Mouse (Mus musculus) hindbrain, postnatal 0 days (tissue): ENCODE measurements around the gene Kcnj3. TPM values are rescaled to one million over a fixed set of nuclear protein-coding genes. Genes with fewer than 3 reads are reported as not detected.

ENCODE experiments used
- ATAC-seq: fragments of 200-750 bp; cut with Nextera tagmentation; 2 replicates; pipeline ENCODE4 v1.8.0; 2017; ENCODE audit warnings: mild to moderate bottlenecking, moderate TSS enrichment, moderate library complexity
- DNase-seq: peaks from one replicate; pipeline ENCODE4 v3.0.0-alpha.2; 2015; ENCODE audit warnings: low spot score
- H3K27ac ChIP-seq: fragments of 300-500 bp; sonication (generic); 2 replicates; pipeline ENCODE4 v1.5.1; 2014; ENCODE audit warnings: mild to moderate bottlenecking
- H3K27me3 ChIP-seq: fragments of 300-500 bp; sonication (generic); 2 replicates; pipeline ENCODE4 v1.6.1; 2014; ENCODE audit warnings: low read length, mixed read lengths; ENCODE audit not compliant: insufficient read depth
- H3K36me3 ChIP-seq: fragments of 300-500 bp; sonication (generic); 2 replicates; pipeline ENCODE4 v1.6.1; 2014; ENCODE audit warnings: low read length, mixed read lengths; ENCODE audit not compliant: insufficient read depth
- H3K4me1 ChIP-seq: fragments of 300-500 bp; sonication (generic); 2 replicates; pipeline ENCODE4 v1.6.1; 2014; ENCODE audit warnings: antibody characterized with exemption, low read length, mixed read lengths; ENCODE audit not compliant: insufficient read depth
- H3K4me2 ChIP-seq: fragments of 300-500 bp; sonication (generic); 2 replicates; pipeline ENCODE4 v1.6.1; 2014; ENCODE audit warnings: low read depth, mild to moderate bottlenecking, low read length, moderate library complexity, mixed read lengths
- H3K4me3 ChIP-seq: fragments of 300-500 bp; sonication (generic); 2 replicates; pipeline ENCODE4 v1.5.1; 2014; ENCODE audit warnings: low read length
- H3K9ac ChIP-seq: fragments of 300-500 bp; sonication (generic); replicated peaks from 2 replicates; pipeline ENCODE4 v1.6.1; 2014; ENCODE audit warnings: mild to moderate bottlenecking, low read length, moderate library complexity, mixed read lengths
- H3K9me3 ChIP-seq: fragments of 300-500 bp; sonication (generic); 2 replicates; pipeline ENCODE4 v1.6.1; 2016; ENCODE audit warnings: low read length, mixed read lengths
- CTCF ChIP-seq: IDR thresholded peaks from 2 replicates; pipeline ENCODE4 v1.5.1; 2016; ENCODE audit warnings: antibody characterized with exemption, control low read depth, low read depth
- WGBS: fragments of 180-500 bp; shearing (Covaris S2); extraction: QIAGEN DNeasy Blood & Tissue Kit; methylation state at CpG from one replicate; pipeline ENCODE4 v1.1.7; 2014; 5-methylcytosine and 5-hydroxymethylcytosine counted together
- polyA plus RNA-seq: library from polyadenylated mRNA; unstranded; fragments of >200 nt; fragmentation: Nextera tagmentation; extraction: Ambion mirVana; gene quantifications from 2 replicates; pipeline ENCODE4 v1.2.1, GENCODE M21; 2015
- total RNA-seq: library from RNA; depleted of rRNA; stranded (reverse); fragments of >200 nt; gene quantifications from 2 replicates; pipeline ENCODE4 v1.2.3, GENCODE M21; 2014

Gene Kcnj3
- total and polyA plus RNA-seq, 2 experiments from 2014 or later, result 6.4 to 31.5 TPM

DNA sequence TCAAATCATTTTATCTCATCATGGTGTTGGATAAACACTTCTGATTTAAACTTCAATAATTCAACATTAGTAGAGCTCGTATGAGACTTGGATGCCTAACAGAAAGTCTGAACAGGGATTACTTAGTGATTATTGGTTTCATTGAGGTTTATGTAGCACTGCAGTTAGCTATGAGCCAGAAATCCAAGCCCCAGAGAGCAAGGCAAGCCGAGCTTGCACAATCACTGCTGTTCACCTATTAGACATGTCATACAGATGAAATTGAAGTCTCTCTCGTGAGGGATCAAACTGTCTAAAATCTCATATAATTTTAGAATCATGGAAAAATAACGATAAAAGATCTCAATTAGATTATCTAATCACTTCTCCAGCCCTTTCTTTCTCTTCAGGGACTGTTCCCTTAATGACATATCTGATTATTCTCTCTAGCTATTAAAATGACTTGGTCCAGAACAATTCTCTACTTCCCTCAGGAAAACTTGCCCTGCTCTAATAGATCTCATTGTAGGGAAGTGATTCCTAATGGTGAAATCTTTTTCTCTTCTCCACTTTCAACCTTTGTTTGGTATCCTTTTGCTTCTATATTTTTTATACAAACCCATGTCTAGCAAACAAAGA, 122.7 kb downstream of the Kcnj3 start:
- ATAC-seq, result 0 out of 2 replicates have a peak, but pooled peaks have one; percentile 53
- 58% methylated on average over 4 of the region's 4 CpGs for WGBS
- peak; percentile 15 for DNase-seq

GRCm38 (mm10) chr2:55569291-55569690, 133.5 kb downstream of the Kcnj3 start:
- H3K27ac ChIP-seq, result no peak overlapping the region
- WGBS, result 90% methylated on average over 7 of the region's 7 CpGs
- ATAC-seq, result no peak
- no peak overlapping the region for H3K4me3 ChIP-seq
- H3K4me2 ChIP-seq, result no peak overlapping the region
- H3K9ac ChIP-seq, result no peak overlapping the region
- H3K4me1 ChIP-seq, result no peaks in the 10 kb centered on the region
- no peaks in the 10 kb centered on the region for H3K36me3 ChIP-seq
- H3K9me3 ChIP-seq, result no peaks in the 10 kb centered on the region
- no peaks in the 10 kb centered on the region for H3K27me3 ChIP-seq
- TF ChIP-seq CTCF, result no peak
- no peak for DNase-seq

More for the DNA sequence above, 122.7 kb downstream of the Kcnj3 start:
- H3K4me3 ChIP-seq, result no peak overlapping the region
- no peaks in the 10 kb centered on the region for H3K27me3 ChIP-seq
- H3K9me3 ChIP-seq, result no peaks in the 10 kb centered on the region
- no peaks in the 10 kb centered on the region for H3K36me3 ChIP-seq
- TF ChIP-seq CTCF, result no peak
- no peak overlapping the region for H3K9ac ChIP-seq
- H3K4me2 ChIP-seq, result no peak overlapping the region
- H3K27ac ChIP-seq, result no peak overlapping the region
- no peaks in the 10 kb centered on the region for H3K4me1 ChIP-seq

GRCm38 (mm10) chr2:55571425-55571824, 135.7 kb downstream of the Kcnj3 start:
- H3K4me1 ChIP-seq, result no peaks in the 10 kb centered on the region
- no peak for DNase-seq
- ATAC-seq, result no peak
- no peaks in the 10 kb centered on the region for H3K9me3 ChIP-seq
- TF ChIP-seq CTCF, result no peak
- no peak overlapping the region for H3K4me2 ChIP-seq
- no peak overlapping the region for H3K9ac ChIP-seq
- 66% methylated on average over 3 of the region's 3 CpGs for WGBS
- H3K4me3 ChIP-seq, result no peak overlapping the region
- no peaks in the 10 kb centered on the region for H3K27me3 ChIP-seq
- no peaks in the 10 kb centered on the region for H3K36me3 ChIP-seq
- no peak overlapping the region for H3K27ac ChIP-seq

GRCm38 (mm10) chr2:55580286-55580685, 144.5 kb downstream of the Kcnj3 start:
- DNase-seq (peak; percentile 28), ATAC-seq (no peak)
- Histone ChIP-seq H3K36me3 (no peaks in the 10 kb centered on the region), H3K9ac (no peak overlapping the region), H3K9me3 (no peaks in the 10 kb centered on the region), H3K27ac (no peak overlapping the region), H3K4me2 (no peak overlapping the region), H3K27me3 (no peaks in the 10 kb centered on the region), H3K4me1 (no peaks in the 10 kb centered on the region), H3K4me3 (no peak overlapping the region)
- no peak for TF ChIP-seq CTCF
- WGBS, result 37% methylated on average over 2 of the region's 2 CpGs

DNA sequence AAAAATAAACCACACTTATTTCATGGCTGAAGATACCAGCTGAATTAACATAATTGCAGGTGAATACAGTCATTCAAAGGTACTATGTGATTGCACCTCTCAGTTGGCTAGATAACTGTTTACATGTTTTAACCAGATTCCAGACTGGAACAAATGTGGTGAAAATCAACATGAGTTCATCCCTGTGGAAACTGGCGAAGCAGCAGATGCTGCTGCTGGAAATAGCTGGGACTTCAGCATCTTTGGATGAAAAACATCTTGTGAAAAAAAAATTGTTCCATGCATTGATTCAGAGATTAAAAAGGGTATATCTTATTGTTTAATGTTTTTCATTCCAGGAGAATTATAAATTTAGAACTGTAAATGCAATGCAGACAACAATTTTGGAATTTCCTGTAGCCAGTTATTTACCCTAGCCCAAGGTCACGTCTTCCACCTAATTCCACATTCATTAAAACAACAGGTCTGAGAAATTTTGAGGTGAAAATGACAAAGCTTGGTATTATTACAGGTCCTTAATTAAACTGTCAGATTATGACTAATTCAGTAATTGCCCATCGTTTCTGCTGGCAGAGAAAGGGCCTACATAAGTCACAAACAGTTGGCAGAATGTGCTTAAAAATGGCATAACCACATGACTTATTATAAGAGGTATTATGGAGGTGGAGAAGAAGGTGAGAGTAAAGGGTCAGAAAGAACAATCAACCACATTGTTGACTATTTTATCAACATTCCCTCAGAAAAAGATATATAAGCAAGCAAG, 155.6 kb downstream of the Kcnj3 start:
- Histone ChIP-seq H3K4me1 (no peaks in the 10 kb centered on the region), H3K27me3 (no peaks in the 10 kb centered on the region), H3K4me2 (no peak overlapping the region), H3K4me3 (no peak overlapping the region), H3K36me3 (no peaks in the 10 kb centered on the region), H3K9ac (no peak overlapping the region), H3K9me3 (no peaks in the 10 kb centered on the region), H3K27ac (no peak overlapping the region)
- peak; percentile 61; the same call in 1 of the 2 replicates for ATAC-seq
- 53% methylated on average over 3 of the region's 3 CpGs for WGBS
- peak; percentile 48 for DNase-seq
- TF ChIP-seq CTCF, result no peak
